Mouse (Mus musculus) spleen, adult 2 months (tissue): Measurements from ENCODE around the gene Capn12.

Experiments
- CTCF ChIP-seq: fragments of 200-500 bp; IDR thresholded peaks from 2 replicates; pipeline ENCODE4 v1.5.1; 2011; ENCODE audit warnings: mild to moderate bottlenecking, inconsistent platforms; ENCODE audit not compliant: insufficient read depth, insufficient read length, insufficient replicate concordance; ENCODE audit errors: extremely low read depth
- POLR2A ChIP-seq: fragments of 200-500 bp; IDR thresholded peaks from 2 replicates; pipeline ENCODE4 v1.6.1; 2011; ENCODE audit warnings: low read depth, low read length, inconsistent platforms

DNA sequence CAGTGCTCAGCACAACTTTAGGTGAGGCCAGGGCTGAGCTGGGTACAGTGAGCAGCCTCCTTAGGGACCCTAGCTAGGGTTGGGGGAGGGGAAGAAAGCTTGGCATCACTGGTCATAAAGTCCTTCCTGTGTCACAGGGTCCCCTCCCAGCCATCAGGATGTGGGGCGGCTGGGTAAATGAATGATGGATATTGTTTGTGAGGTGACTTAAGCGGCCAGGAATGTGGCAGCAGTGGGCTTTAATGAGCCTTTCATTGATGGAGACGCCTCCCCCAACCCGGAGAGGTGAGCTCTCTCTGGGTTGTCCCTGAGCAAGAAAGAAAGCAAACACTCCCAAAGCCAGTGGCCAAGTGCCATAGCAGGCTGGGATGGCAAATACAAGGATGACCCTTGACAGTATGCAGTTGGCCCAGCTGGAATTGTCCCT lies 42.7 kb downstream of the Capn12 start:
- TF ChIP-seq CTCF (no peak), POLR2A (no peak)
